Mouse (Mus musculus): Measurements from ENCODE around the gene Cyfip2. TPM values are rescaled to one million over a fixed set of nuclear protein-coding genes. Genes with fewer than 3 reads are reported as not detected.
"Not testable (repeated sequence)": the region's sequence is repeated elsewhere in the genome, so short reads cannot be mapped to it uniquely, and the experiment has no call there.

Cyfip2 gene
- polyA plus RNA-seq, 1 experiment: not detected

DNA sequence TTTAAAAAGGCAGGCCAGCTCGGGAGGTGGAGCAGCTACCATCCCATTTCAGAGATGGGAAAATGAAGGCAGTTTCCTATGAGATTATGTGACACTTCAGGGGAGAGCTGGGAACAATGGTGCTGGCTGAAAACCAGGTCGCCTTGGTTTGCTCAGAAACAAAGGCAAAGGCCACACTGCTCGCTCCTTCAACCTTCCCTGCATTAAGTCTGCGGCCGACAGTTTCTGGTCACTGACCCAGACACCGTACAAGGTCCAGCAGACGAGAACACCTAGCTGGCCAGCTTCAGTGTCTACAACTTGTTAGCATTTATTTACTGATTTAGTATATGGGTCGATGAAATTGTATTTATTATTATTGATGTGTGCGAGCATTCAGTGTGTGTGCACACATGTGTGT is 107.8 kb downstream of the Cyfip2 start:
- H3K4me3 ChIP-seq (ENCODE audit: insufficient read depth, low read depth, low read length): no peak overlapping the region
- no peak overlapping the region for H3K27ac ChIP-seq (ENCODE audit: insufficient read depth, low read depth, low read length)
- WGBS: 87% methylated on average over 9 of the region's 9 CpGs
- H3K4me1 ChIP-seq (ENCODE audit: control insufficient read depth, insufficient read depth, low read length): no peaks in the 10 kb centered on the region
- no peak for TF ChIP-seq CTCF (IDR thresholded peaks at IDR 0.05; ENCODE audit: insufficient read depth, low read depth, low read length)
- no peak for TF ChIP-seq POLR2A (IDR thresholded peaks at IDR 0.05; ENCODE audit: insufficient read depth, low read depth, low read length)

GRCm38 (mm10) chr11:46202547-46202887 is 110.1 kb downstream of the Cyfip2 start:
- Histone ChIP-seq H3K4me1 (ENCODE audit: control insufficient read depth, insufficient read depth, low read length) (no peaks in the 10 kb centered on the region), H3K4me3 (ENCODE audit: insufficient read depth, low read depth, low read length) (no peak overlapping the region), H3K27ac (ENCODE audit: insufficient read depth, low read depth, low read length) (no peak overlapping the region)
- WGBS: 80% methylated on average over 10 of the region's 10 CpGs
- TF ChIP-seq CTCF (IDR thresholded peaks at IDR 0.05; ENCODE audit: insufficient read depth, low read depth, low read length): no peak
- no peak for TF ChIP-seq POLR2A (IDR thresholded peaks at IDR 0.05; ENCODE audit: insufficient read depth, low read depth, low read length)

- WGBS: 68% methylated on average over 20 of the region's 20 CpGs
- Histone ChIP-seq H3K4me1 (ENCODE audit: control insufficient read depth, insufficient read depth, low read length) (no peaks in the 10 kb centered on the region), H3K4me3 (ENCODE audit: insufficient read depth, low read depth, low read length) (no peak overlapping the region), H3K27ac (ENCODE audit: insufficient read depth, low read depth, low read length) (no peak overlapping the region)
- TF ChIP-seq CTCF (IDR thresholded peaks at IDR 0.05; ENCODE audit: insufficient read depth, low read depth, low read length): no peak
- TF ChIP-seq POLR2A (IDR thresholded peaks at IDR 0.05; ENCODE audit: insufficient read depth, low read depth, low read length): no peak
Measured at GRCm38 (mm10) chr11:46201636-46202546, 110.8 kb downstream of the Cyfip2 start.

DNA sequence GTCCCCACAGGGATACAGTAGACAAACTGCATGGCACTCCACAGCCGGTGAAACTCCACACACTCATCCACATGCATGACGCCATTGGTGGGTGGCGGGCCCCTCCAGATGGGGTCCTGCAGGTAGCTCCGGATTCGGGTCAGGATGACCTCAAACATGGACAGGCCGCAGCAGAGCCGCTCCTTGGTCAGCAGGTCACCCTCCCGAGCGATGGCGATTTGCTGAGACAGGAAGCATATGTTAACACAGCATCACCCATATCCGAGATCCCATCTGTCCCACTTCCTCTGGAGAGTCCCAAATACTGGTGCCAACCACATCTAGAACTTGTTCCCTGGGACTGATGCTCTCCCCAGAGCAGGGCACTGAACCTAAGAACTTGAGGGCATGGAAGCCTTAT is 112.0 kb downstream of the Cyfip2 start:
- 89% methylated on average over 11 of the region's 11 CpGs for WGBS
- H3K27ac ChIP-seq (ENCODE audit: insufficient read depth, low read depth, low read length): no peak overlapping the region
- TF ChIP-seq POLR2A (IDR thresholded peaks at IDR 0.05; ENCODE audit: insufficient read depth, low read depth, low read length) (no peak), CTCF (IDR thresholded peaks at IDR 0.05; ENCODE audit: insufficient read depth, low read depth, low read length) (no peak)
- H3K4me3 ChIP-seq (ENCODE audit: insufficient read depth, low read depth, low read length): no peak overlapping the region
- H3K4me1 ChIP-seq (ENCODE audit: control insufficient read depth, insufficient read depth, low read length): no peaks in the 10 kb centered on the region

DNA sequence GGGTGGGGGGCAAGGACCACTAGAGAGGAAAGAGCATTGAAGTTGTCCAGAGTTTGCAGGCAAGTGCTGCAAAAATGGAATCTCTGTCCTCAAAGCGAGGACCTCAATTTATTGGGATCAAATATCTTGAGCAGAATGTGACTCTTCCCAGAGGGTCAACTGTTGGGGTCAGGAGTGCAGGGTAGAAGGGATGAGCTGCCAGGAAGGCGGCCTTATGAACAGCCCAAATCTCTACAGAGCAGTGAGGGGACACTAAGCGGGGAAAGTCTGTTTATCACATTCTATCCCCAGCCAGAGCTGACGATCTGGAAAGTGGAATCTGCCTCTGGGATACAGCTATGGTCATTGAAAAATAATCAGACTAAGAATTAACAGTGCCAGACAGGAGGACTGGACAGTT is 118.5 kb downstream of the Cyfip2 start:
- Histone ChIP-seq H3K4me1 (ENCODE audit: control insufficient read depth, insufficient read depth, low read length) (no peaks in the 10 kb centered on the region), H3K4me3 (ENCODE audit: insufficient read depth, low read depth, low read length) (no peak overlapping the region), H3K27ac (ENCODE audit: insufficient read depth, low read depth, low read length) (no peak overlapping the region)
- 92% methylated on average over 4 of the region's 4 CpGs for WGBS
- TF ChIP-seq POLR2A (IDR thresholded peaks at IDR 0.05; ENCODE audit: insufficient read depth, low read depth, low read length): no peak
- TF ChIP-seq CTCF (IDR thresholded peaks at IDR 0.05; ENCODE audit: insufficient read depth, low read depth, low read length): no peak

GRCm38 (mm10) chr11:46188283-46188682 is 124.4 kb downstream of the Cyfip2 start:
- no peak overlapping the region for H3K4me3 ChIP-seq (ENCODE audit: insufficient read depth, low read depth, low read length)
- 45% methylated on average over 2 of the region's 2 CpGs for WGBS
- no peaks in the 10 kb centered on the region for H3K4me1 ChIP-seq (ENCODE audit: control insufficient read depth, insufficient read depth, low read length)
- TF ChIP-seq POLR2A (IDR thresholded peaks at IDR 0.05; ENCODE audit: insufficient read depth, low read depth, low read length): no peak
- TF ChIP-seq CTCF (IDR thresholded peaks at IDR 0.05; ENCODE audit: insufficient read depth, low read depth, low read length): no peak
- no peak overlapping the region for H3K27ac ChIP-seq (ENCODE audit: insufficient read depth, low read depth, low read length)

- H3K4me3 ChIP-seq (ENCODE audit: insufficient read depth, low read depth, low read length): no peak overlapping the region
- TF ChIP-seq CTCF (IDR thresholded peaks at IDR 0.05; ENCODE audit: insufficient read depth, low read depth, low read length) (no peak), POLR2A (IDR thresholded peaks at IDR 0.05; ENCODE audit: insufficient read depth, low read depth, low read length) (no peak)
- WGBS: 26% methylated on average over 4 of the region's 4 CpGs
- no peak overlapping the region for H3K27ac ChIP-seq (ENCODE audit: insufficient read depth, low read depth, low read length)
- H3K4me1 ChIP-seq (ENCODE audit: control insufficient read depth, insufficient read depth, low read length): no peaks in the 10 kb centered on the region
Measured at GRCm38 (mm10) chr11:46185486-46185885, 127.2 kb downstream of the Cyfip2 start.

DNA sequence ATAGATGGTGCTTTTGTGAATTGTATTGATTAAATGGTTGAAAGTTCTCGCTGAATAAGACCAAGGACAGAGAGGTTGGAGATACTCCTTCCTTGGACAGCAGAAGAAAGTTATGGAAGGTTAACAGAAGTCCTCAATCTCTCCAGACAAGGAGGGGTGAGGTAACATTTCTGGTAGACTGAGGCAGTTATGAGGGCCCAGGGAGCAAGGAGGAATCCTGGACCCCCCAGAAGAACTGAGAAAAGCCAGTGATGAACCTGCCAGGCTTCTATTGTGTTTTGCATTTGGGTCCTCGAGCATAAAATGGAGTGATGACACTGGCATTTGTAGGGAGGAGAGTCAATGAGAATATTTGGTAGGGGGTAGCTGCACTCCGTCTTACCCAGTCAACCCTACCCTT is 127.7 kb downstream of the Cyfip2 start:
- no peak for TF ChIP-seq POLR2A (IDR thresholded peaks at IDR 0.05; ENCODE audit: insufficient read depth, low read depth, low read length)
- H3K4me3 ChIP-seq (ENCODE audit: insufficient read depth, low read depth, low read length): no peak overlapping the region
- no peaks in the 10 kb centered on the region for H3K4me1 ChIP-seq (ENCODE audit: control insufficient read depth, insufficient read depth, low read length)
- WGBS: 65% methylated on average over 3 of the region's 3 CpGs
- no peak overlapping the region for H3K27ac ChIP-seq (ENCODE audit: insufficient read depth, low read depth, low read length)

DNA sequence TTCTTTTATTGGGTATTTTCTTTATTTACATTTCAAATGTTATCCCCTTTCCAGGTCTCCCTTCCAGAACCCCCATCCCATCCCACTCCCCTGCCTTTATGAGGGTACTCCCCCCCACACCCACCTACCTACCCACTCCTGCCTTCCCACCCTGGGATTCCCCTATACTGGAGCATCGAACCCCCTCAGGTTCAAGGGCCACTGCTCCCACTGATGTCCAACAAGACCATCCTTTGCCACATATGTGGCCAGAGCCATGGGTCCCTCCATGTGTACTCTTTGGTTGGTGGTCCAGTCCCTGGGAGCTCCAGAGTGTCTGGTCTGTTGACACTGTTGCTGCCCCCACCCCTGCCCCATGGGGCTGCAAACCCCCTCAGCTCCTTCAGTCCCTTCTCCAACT is 130.6 kb downstream of the Cyfip2 start:
- not testable (repeated sequence) for H3K27ac ChIP-seq (ENCODE audit: insufficient read depth, low read depth, low read length); H3K4me1 ChIP-seq (ENCODE audit: control insufficient read depth, insufficient read depth, low read length); H3K4me3 ChIP-seq (ENCODE audit: insufficient read depth, low read depth, low read length)
- WGBS: 96% methylated on average over 1 of the region's 1 CpGs

All from olfactory bulb, adult 2 months (tissue).